Mouse (Mus musculus) right cerebral cortex, postnatal 14 days (tissue): ENCODE data around the gene Cldn3.

Experiments
- DNase-seq: peaks from one replicate; pipeline ENCODE4 v3.0.0; 2022

The Cldn3 gene

DNA sequence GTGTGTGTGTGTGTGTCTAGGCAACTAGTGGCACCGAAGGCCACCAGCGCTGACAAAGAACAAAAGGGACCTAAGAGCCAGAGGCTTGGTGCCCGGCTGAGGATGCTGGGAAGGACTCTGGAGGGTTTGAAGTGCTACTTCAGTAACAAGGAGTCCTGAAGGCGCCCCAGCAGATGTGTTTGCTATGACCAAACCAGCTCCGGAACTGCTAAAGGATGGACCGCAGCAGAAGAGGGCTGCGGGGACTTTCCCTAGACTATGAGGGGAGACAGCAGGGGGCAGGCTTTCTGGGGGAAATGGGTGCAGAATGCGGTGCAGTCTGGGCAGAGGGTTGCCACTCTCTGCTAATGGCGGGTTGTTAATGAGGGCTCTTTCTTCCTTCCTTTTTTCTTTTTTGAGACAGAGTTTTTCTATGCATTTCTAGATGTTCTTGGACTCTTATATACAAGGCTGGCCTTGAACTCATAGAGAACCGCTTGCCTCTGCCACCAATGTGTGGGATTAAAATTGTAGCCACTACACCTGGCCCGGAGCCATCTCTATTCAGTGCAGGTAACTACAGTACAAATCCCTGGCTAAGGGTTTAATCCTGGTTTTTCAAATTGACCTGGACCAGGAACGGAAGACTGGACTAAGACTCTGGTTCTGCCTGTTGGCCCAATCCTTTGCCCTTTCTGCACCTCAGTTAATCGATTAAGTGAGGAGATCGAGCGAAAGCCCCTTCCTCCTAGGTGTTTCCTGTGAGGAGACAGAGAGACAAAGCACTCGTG lies 22.0 kb downstream of the Cldn3 start:
- peak; percentile 42 for DNase-seq

DNA sequence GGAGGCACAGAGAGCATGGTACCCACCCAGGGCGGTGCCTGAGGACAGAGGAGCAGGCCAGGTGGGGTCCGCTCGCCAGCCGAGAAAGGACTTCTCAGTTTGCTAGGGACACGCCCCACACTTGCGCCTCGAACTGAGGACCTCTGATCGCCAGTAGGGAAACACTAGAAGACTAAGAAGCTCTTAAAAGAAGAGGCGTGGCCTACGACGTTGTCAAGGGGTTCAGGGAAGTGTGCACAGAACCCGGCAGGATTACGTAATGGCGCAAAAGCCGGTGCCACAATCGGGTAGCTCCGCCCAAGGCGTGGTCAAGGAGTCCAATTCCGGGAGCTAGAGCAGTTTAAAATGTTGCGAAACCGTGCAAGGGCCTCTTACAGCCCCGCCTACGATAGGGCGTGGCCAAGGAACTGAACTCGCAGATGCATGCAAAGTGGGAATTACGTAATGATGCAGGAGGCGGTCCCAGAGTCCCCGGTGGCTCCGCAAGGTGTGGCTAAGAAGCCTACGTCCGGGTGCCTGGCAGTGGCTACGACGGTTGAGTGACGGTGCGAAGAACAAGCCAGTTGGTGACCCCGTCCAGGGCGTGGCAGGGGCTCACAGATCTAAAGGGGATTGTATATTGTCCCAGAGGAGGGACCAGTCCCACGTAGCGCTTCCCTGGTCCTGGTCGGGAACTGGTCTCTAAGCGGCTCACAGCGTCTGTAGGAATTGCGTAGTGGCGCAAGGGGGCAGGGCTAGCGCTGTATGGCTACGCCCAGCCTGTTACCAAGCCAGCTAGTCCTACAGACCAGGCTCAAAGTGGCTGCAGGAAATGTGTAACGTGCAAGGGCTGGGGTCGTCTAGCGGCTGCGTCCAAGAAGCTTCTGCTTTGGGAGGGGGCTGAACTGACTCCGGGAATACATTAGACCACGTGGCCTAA lies 22.9 kb downstream of the Cldn3 start, which contains the start of gene Abhd11:
Gene Abhd11, plus strand, starts transcription at position 482 of the 919 bp plus-strand sequence.
- peak; percentile 94 for DNase-seq

DNA sequence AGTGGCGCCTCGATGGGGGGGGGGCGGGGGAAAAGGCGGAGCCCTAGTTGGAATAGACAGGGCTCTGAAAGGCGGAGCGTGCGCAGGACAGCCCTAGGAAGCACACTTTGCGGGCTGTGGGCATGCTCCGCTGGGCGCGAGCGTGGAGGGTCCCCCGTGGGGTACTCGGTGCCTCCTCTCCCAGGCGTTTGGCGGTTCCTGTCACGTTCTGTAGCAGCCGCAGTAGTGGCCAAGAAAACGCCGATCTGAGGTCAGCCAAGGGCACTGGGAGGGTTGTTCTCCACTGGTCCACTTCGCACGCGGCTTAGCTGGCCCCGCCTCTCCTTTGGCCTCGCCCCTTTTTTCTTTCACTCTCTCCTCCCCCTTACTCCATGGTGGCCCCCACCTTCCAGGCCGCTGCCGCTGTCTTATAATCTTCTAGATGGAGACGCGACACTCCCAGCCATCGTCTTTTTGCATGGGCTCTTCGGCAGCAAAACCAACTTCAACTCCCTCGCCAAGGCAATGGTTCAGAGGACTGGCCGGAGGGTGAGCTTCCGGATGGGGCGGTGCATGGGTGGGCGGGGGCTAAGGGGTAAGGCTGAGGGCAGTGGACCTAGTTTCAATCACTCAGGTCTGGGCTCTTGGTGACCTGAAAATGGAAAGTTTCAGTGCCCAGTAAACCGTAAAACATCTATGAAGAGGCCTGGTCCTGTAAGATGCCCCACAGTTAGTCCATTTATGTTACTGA lies 23.7 kb downstream of the Cldn3 start:
- DNase-seq = peak; percentile 78

DNA sequence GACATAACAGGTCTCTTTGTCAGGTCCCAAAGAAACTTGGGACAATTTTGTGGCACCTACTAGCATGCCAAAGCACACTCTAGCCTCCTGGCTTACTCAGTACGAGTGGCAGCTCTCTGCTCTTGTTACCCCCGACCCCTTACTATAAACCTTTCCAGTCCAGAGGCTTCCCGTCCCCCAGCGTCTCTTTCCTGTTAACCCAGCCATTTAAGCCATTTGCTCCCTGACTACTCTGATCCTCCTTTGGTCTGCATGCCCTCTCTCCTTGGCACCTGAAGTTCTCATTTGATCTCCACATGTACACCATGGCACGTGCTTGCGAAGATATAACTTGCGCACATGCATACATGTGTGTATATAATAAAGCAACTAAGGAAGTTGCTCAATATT lies 24.3 kb downstream of the Cldn3 start:
- no peak for DNase-seq

GRCm38 (mm10) chr5:135010841-135011743 lies 25.1 kb downstream of the Cldn3 start:
- DNase-seq = no peak

DNA sequence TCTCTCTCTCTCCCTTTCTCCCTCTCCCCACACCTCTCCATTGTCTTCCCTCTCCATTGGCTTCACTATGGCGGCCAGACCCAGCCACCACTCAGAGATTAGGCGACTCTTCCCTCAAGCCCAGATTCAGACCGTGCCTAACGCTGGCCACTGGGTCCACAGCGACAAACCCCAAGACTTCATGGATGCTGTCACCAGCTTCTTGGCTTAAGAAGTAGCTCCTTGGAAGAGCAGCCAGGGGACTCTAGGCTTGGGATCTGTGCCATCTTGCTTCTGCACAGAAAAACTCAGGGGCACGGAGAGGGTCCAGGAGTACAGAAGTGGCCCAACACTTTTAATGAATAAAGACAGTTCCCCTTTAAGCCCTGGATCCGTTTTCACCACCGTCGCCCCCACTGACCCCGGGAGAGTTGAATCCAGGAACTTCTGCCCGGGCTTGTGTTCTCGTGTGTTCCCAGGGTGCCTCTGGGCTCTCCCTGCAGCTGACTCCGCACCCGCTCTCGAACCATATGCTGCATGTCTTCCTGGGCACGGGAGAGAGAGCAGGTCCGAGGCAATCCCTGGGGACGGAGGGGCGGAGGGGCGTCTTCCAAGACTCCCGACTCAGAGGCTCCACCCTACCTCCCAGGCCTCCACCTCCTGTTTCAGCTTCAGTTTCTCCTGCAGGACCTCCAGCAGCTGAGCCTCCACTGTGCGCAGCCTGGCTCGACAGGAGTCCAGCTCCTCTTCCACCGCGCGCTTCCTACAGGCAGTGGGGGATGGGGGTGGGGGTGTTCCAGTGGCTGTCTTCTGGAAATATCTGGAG lies 26.0 kb downstream of the Cldn3 start:
- no peak for DNase-seq

GRCm38 (mm10) chr5:135012671-135013441 lies 26.8 kb downstream of the Cldn3 start:
- DNase-seq = peak; percentile 87

DNA sequence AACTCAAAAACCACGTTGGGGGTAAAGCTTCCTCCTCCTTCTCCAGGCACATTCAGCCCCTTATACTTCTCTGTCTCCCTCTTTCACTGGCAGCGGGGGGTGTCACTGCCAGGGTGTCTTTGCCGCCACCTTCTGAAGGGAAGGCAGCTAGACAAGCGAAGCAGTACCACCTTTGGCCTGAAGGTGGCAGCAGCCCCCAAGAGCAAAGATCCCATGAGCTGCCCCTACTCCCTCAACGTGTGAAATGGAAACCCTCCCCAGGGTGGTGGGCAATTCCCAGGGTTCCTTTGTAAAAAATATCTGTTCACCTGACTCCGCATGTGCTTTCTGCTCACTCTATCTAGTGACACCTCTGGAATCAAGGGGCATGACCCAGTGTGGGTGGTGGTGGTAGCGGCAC lies 29.5 kb downstream of the Cldn3 start:
- DNase-seq = peak; percentile 91

- DNase-seq = no peak
These were observed 30.3 kb downstream of the Cldn3 start for GRCm38 (mm10) chr5:135016224-135016759.

GRCm38 (mm10) chr5:135021814-135022213 lies 35.8 kb downstream of the Cldn3 start:
- DNase-seq = peak; percentile 46

GRCm38 (mm10) chr5:135023344-135024173 lies 37.5 kb downstream of the Cldn3 start, which contains the start of gene Stx1a:
Gene Stx1a (plus strand): TSS chr5:135023482.
- peak; percentile 85 for DNase-seq

GRCm38 (mm10) chr5:135024665-135025224 lies 38.7 kb downstream of the Cldn3 start:
- no peak for DNase-seq

- DNase-seq = peak; percentile 67
These were observed 39.9 kb downstream of the Cldn3 start for GRCm38 (mm10) chr5:135025899-135026298.

DNA sequence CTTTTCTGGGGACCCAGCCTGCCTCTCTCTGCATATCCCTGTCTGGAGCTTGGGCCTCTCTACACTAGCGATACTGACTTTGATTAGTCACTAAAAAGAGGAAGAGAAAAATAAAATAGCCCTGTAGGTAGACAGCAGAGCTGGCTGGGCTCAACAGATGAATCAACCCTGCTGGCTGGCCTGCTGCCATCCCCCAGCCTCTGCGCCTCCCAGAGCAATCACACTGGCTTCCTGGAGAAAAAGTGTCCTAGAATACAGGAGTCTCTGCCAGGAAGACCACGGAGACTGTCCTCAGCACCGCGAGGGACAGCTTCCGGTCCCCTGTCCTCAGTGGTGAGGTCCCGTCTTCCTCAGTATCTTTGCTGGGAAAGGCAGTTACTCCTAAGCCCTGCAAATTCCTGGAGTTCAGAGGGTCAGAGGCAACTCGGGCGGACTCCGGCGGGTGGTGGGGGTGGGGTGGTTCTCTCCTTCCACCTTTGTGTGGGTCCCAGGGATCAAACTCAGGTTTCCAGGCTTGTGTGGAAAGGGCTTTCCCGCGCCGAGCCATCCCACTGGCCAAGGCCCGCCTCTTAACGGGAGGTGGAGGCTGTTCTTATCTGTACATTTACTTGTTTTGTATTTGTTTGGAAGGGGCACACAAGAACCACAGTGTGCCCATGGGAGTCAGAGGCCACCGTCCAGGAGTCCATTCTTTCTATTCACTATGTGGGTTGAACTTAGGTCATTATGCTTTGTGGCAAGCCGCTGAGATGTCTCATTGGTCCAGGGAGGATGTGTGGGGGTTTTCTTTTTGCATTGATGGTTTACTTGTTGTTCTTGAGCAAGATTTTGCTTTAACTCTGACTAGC lies 43.2 kb downstream of the Cldn3 start:
- DNase-seq = peak; percentile 76

DNA sequence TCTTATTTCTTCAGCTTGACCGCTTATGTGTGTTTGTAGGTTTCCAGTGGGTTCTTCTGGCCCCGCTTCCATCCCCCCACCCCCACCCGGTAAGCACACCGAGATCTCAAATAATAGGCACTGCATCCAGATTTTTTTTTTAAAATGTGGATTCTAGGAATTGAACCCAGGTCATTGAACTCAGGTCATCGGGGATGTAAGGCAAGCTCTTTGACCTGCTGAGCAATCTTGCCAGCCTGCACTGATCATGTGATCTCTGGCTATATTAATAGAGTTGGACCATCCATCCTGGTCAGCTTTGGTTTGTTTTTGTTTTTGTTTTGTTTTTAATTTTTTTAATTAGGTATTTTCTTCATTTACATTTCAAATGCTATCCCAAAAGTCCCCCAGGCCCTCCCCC lies 46.6 kb downstream of the Cldn3 start:
- DNase-seq = no peak

DNA sequence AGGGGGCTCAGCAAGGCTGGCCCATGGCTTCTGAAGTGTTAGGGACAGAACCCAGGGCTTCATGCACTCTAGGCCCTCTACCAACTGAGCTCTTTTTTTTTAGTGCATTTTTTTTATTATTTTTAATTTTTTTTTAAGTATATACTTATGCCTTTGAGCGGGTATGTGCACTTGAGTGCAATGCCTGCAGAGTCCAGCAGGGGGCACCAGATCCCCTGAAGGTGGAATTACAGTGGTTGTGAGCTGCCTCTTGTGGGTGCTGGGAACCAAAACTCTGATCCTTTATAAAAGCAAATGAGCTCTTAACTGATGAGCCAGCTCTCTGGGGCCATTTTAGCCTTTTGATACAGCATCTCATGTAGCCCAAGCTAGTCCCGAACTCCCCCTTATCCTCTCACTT lies 48.6 kb downstream of the Cldn3 start:
- no peak for DNase-seq

- peak; percentile 60 for DNase-seq
These were observed 49.8 kb downstream of the Cldn3 start for GRCm38 (mm10) chr5:135035608-135036359.
